10 mouse cellular contexts compared by ENCODE assay signal in genomic region chr9:21799010-21799350, GRCm38 (mm10). TPM values are rescaled to one million over a fixed set of nuclear protein-coding genes. Genes with fewer than 3 reads are reported as not detected.
DNase-seq lines count a peak whose midpoint lies in the region; ATAC-seq and TF ChIP-seq lines count a peak whose summit lies in the region.
"Had no signal": no experiment of that assay in that cellular context is flagged by ENCODE, and none has a peak within 500 bp of the region (broad histone marks: within the 10 kb centered on the region; RNA-seq: fewer than 3 reads in every experiment).

No protein-coding gene starts in this region.

- 40% methylated on average over 3 of the region's 3 CpGs for WGBS in lung, embryonic 14.5 days
- 48% methylated on average over 3 of the region's 3 CpGs for WGBS in lung, adult 2 months
- WGBS in forebrain, embryonic 10.5 days: 59% methylated on average over 3 of the region's 3 CpGs
- WGBS in limb, embryonic 14.5 days: 57% methylated on average over 3 of the region's 3 CpGs
- 21% methylated on average over 3 of the region's 3 CpGs for WGBS in small intestine, adult 2 months

- no peaks in the 10 kb centered on the region for H3K9me3 ChIP-seq in lung, embryonic 14.5 days (ENCODE audit: low read depth, low read length)
- no peaks in the 10 kb centered on the region for H3K9me3 ChIP-seq in forebrain, embryonic 10.5 days
- no peaks in the 10 kb centered on the region for H3K9me3 ChIP-seq in limb, embryonic 14.5 days (ENCODE audit: control insufficient read depth, low read length)

- H3K27ac ChIP-seq in lung, embryonic 14.5 days (ENCODE audit: low read depth): peak overlapping the region; percentile 96
- peak overlapping the region; percentile 92 for H3K27ac ChIP-seq in forebrain, embryonic 10.5 days
- no peak overlapping the region for H3K27ac ChIP-seq in limb, embryonic 14.5 days (replicated peaks; ENCODE audit: low read depth, low read length)
- H3K27ac ChIP-seq in small intestine, adult 2 months (ENCODE audit: insufficient read depth, low read depth, low read length): peak overlapping the region; percentile 57; the same call in 1 of the 2 replicates

- DNase-seq in lung, embryonic 14.5 days: no peak
- no peak for DNase-seq in lung, adult 2 months
- no peak for DNase-seq in forebrain, embryonic 10.5 days (ENCODE audit: extremely low spot score, low spot score)
- no peak for DNase-seq in limb, embryonic 14.5 days (ENCODE audit: low spot score)
- no peak for DNase-seq in thymus, postnatal 14 days
- no peak for DNase-seq in right cerebral cortex, postnatal 14 days

- no peak overlapping the region for H3K9ac ChIP-seq in lung, embryonic 14.5 days
- H3K9ac ChIP-seq in limb, embryonic 14.5 days (ENCODE audit: low read depth, low read length, severe bottlenecking): no peak overlapping the region

- H3K4me3 ChIP-seq in lung, embryonic 14.5 days (ENCODE audit: low read depth, low read length): peak overlapping the region; percentile 83
- no peak overlapping the region for H3K4me3 ChIP-seq in lung, adult 2 months (replicated peaks; ENCODE audit: extremely low read depth, low read depth, low read length)
- H3K4me3 ChIP-seq in forebrain, embryonic 10.5 days: peak overlapping the region; percentile 79
- H3K4me3 ChIP-seq in limb, embryonic 14.5 days (replicated peaks; ENCODE audit: low read length): peak overlapping the region; percentile 81
- H3K4me3 ChIP-seq in small intestine, adult 2 months (ENCODE audit: low read depth, low read length): peak overlapping the region; percentile 81

- peaks cover 11% of the 10 kb centered on the region; the same call in 1 of the 2 replicates for H3K4me1 ChIP-seq in lung, embryonic 14.5 days (ENCODE audit: insufficient read depth)
- peaks cover 12% of the 10 kb centered on the region for H3K4me1 ChIP-seq in lung, adult 2 months (ENCODE audit: control insufficient read depth, insufficient read depth, low read length)
- H3K4me1 ChIP-seq in forebrain, embryonic 10.5 days: peaks cover 36% of the 10 kb centered on the region
- peaks cover 18% of the 10 kb centered on the region for H3K4me1 ChIP-seq in limb, embryonic 14.5 days (ENCODE audit: control insufficient read depth, insufficient read depth, low read length)
- peaks cover 7% of the 10 kb centered on the region for H3K4me1 ChIP-seq in small intestine, adult 2 months (ENCODE audit: control insufficient read depth, insufficient read depth, insufficient read length, low read length)

- no peak for TF ChIP-seq CTCF in lung, embryonic 14.5 days (IDR thresholded peaks at IDR 0.05; ENCODE audit: low read depth)
- no peak for TF ChIP-seq CTCF in lung, adult 2 months (IDR thresholded peaks at IDR 0.05; ENCODE audit: insufficient read depth, low read length)
- TF ChIP-seq CTCF in small intestine, adult 2 months (IDR thresholded peaks at IDR 0.05; ENCODE audit: extremely low read depth, insufficient read length, insufficient replicate concordance, low read depth, low read length): no peak

- H3K27me3 ChIP-seq in lung, embryonic 14.5 days (ENCODE audit: insufficient read depth, low read length): no peaks in the 10 kb centered on the region
- H3K27me3 ChIP-seq in forebrain, embryonic 10.5 days (ENCODE audit: poor library complexity, severe bottlenecking): no peaks in the 10 kb centered on the region
- no peaks in the 10 kb centered on the region for H3K27me3 ChIP-seq in limb, embryonic 14.5 days (ENCODE audit: control insufficient read depth, insufficient read depth, low read length)
- no peaks in the 10 kb centered on the region for H3K27me3 ChIP-seq in small intestine, adult 2 months (ENCODE audit: control insufficient read depth, insufficient read depth, low read length)

- TF ChIP-seq POLR2A in lung, adult 2 months (IDR thresholded peaks at IDR 0.05; ENCODE audit: borderline replicate concordance, extremely low read depth, low read depth, low read length): no peak
- TF ChIP-seq POLR2A in limb, embryonic 14.5 days (IDR thresholded peaks at IDR 0.05; ENCODE audit: borderline replicate concordance, extremely low read depth, insufficient read depth, insufficient read length): no peak
- TF ChIP-seq POLR2A in small intestine, adult 2 months (IDR thresholded peaks at IDR 0.05; ENCODE audit: low read depth, low read length): no peak

- peak overlapping the region; percentile 74 for H3K4me2 ChIP-seq in lung, embryonic 14.5 days
- peak overlapping the region; percentile 63 for H3K4me2 ChIP-seq in limb, embryonic 14.5 days (replicated peaks; ENCODE audit: low read depth, low read length, severe bottlenecking)

- H3K36me3 ChIP-seq in lung, embryonic 14.5 days (ENCODE audit: insufficient read depth): peaks cover 43% of the 10 kb centered on the region
- peaks cover 33% of the 10 kb centered on the region for H3K36me3 ChIP-seq in forebrain, embryonic 10.5 days (replicated peaks)
- H3K36me3 ChIP-seq in limb, embryonic 14.5 days (ENCODE audit: control insufficient read depth, insufficient read depth, low read length): peaks cover 52% of the 10 kb centered on the region
- peaks cover 6% of the 10 kb centered on the region; the same call in 1 of the 2 replicates for H3K36me3 ChIP-seq in small intestine, adult 2 months (ENCODE audit: control insufficient read depth, insufficient read depth, low read length)

- no peak for ATAC-seq in lung, embryonic 14.5 days (ENCODE audit: insufficient read depth)
- ATAC-seq in limb, embryonic 14.5 days (ENCODE audit: low FRiP score, low read depth): no peak
- no peak for ATAC-seq in erythroid progenitor cell, adult 5-6 weeks (replicated peaks; ENCODE audit: low FRiP score, poor library complexity, severe bottlenecking)

RNA-seq across cellular contexts. Expression of gene Kank2, which starts 0.4 kb away (rescaled TPM):
- 16.4 TPM in 2 replicates for polyA plus RNA-seq in lung, embryonic 14.5 days (2014; fragmentation: Nextera tagmentation; extraction: Ambion mirVana)
- 108 and 127 TPM in 2 replicates for polyA plus RNA-seq in lung, adult 2 months (2012; rRNA removed)
- polyA plus RNA-seq in forebrain, embryonic 10.5 days (2016; fragmentation: Nextera tagmentation; extraction: Ambion mirVana): 8.6 and 8.9 TPM in 2 replicates
- 38.6 and 49.6 TPM in 2 replicates for polyA plus RNA-seq in limb, embryonic 14.5 days (2012; rRNA removed)
- 13.1 and 15.0 TPM in 2 replicates for polyA plus RNA-seq in limb, embryonic 14.5 days (2014; fragmentation: Nextera tagmentation; extraction: Ambion mirVana)
- polyA plus RNA-seq in small intestine, adult 2 months (2012; rRNA removed): 23.0 and 24.8 TPM in 2 replicates
- total RNA-seq in erythroid progenitor cell, adult 5-6 weeks (2015; ENCODE audit: low replicate concordance): not detected in 2 replicates
- total RNA-seq in erythroid progenitor cell, adult 5-6 weeks (2017; ENCODE audit: low replicate concordance): 0.51 TPM in 1 of 2 replicates, not detected in the other

RNA-seq across cellular contexts. Expression of gene Angptl8, which starts 36.3 kb away (rescaled TPM):
- polyA plus RNA-seq in lung, embryonic 14.5 days (2014; fragmentation: Nextera tagmentation; extraction: Ambion mirVana): 1.3 and 1.9 TPM in 2 replicates
- polyA plus RNA-seq in lung, adult 2 months (2012; rRNA removed): 7.4 and 8.2 TPM in 2 replicates
- 0.62 and 0.94 TPM in 2 replicates for polyA plus RNA-seq in forebrain, embryonic 10.5 days (2016; fragmentation: Nextera tagmentation; extraction: Ambion mirVana)
- polyA plus RNA-seq in limb, embryonic 14.5 days (2012; rRNA removed): 0.17 TPM in 1 of 2 replicates, not detected in the other
- polyA plus RNA-seq in limb, embryonic 14.5 days (2014; fragmentation: Nextera tagmentation; extraction: Ambion mirVana): 0.44 and 1.1 TPM in 2 replicates
- polyA plus RNA-seq in small intestine, adult 2 months (2012; rRNA removed): 10.2 and 12.3 TPM in 2 replicates
- total RNA-seq in erythroid progenitor cell, adult 5-6 weeks (2015; ENCODE audit: low replicate concordance): not detected in 2 replicates
- total RNA-seq in erythroid progenitor cell, adult 5-6 weeks (2017; ENCODE audit: low replicate concordance): not detected in 2 replicates
- total RNA-seq: gastrocnemius, adult 8-10 months; neutrophil, adult 5-6 weeks had no signal

RNA-seq across cellular contexts. Expression of gene Spc24, which starts 38.9 kb away (rescaled TPM):
- polyA plus RNA-seq in lung, embryonic 14.5 days (2014; fragmentation: Nextera tagmentation; extraction: Ambion mirVana): 159 and 173 TPM in 2 replicates
- 2.9 and 3.2 TPM in 2 replicates for polyA plus RNA-seq in lung, adult 2 months (2012; rRNA removed)
- polyA plus RNA-seq in forebrain, embryonic 10.5 days (2016; fragmentation: Nextera tagmentation; extraction: Ambion mirVana): 196 and 197 TPM in 2 replicates
- polyA plus RNA-seq in limb, embryonic 14.5 days (2012; rRNA removed): 64.8 and 68.8 TPM in 2 replicates
- polyA plus RNA-seq in limb, embryonic 14.5 days (2014; fragmentation: Nextera tagmentation; extraction: Ambion mirVana): 84.3 and 92.5 TPM in 2 replicates
- 11.0 and 22.6 TPM in 2 replicates for polyA plus RNA-seq in small intestine, adult 2 months (2012; rRNA removed)
- 40.7 and 50.7 TPM in 2 replicates for total RNA-seq in erythroid progenitor cell, adult 5-6 weeks (2015; ENCODE audit: low replicate concordance)
- 68.7 and 98.2 TPM in 2 replicates for total RNA-seq in erythroid progenitor cell, adult 5-6 weeks (2017; ENCODE audit: low replicate concordance)

RNA-seq across cellular contexts. Expression of gene Dock6, which starts 53.5 kb away (rescaled TPM):
- 52.3 and 60.9 TPM in 2 replicates for polyA plus RNA-seq in lung, embryonic 14.5 days (2014; fragmentation: Nextera tagmentation; extraction: Ambion mirVana)
- 262 and 278 TPM in 2 replicates for polyA plus RNA-seq in lung, adult 2 months (2012; rRNA removed)
- 24.2 and 24.7 TPM in 2 replicates for polyA plus RNA-seq in forebrain, embryonic 10.5 days (2016; fragmentation: Nextera tagmentation; extraction: Ambion mirVana)
- polyA plus RNA-seq in limb, embryonic 14.5 days (2012; rRNA removed): 155 and 191 TPM in 2 replicates
- polyA plus RNA-seq in limb, embryonic 14.5 days (2014; fragmentation: Nextera tagmentation; extraction: Ambion mirVana): 31.6 and 38.8 TPM in 2 replicates
- polyA plus RNA-seq in small intestine, adult 2 months (2012; rRNA removed): 36.4 and 73.5 TPM in 2 replicates
- 2.9 TPM in 1 of 2 replicates, not detected in the other for total RNA-seq in erythroid progenitor cell, adult 5-6 weeks (2015; ENCODE audit: low replicate concordance)
- 0.26 TPM in 1 of 2 replicates, not detected in the other for total RNA-seq in erythroid progenitor cell, adult 5-6 weeks (2017; ENCODE audit: low replicate concordance)
